Mouse (Mus musculus) heart, adult 2 months (tissue): Measurements from ENCODE around the gene Ms4a6b. TPM values are rescaled to one million over a fixed set of nuclear protein-coding genes. Genes with fewer than 3 reads are reported as not detected.
"Not testable (repeated sequence)": the region's sequence is repeated elsewhere in the genome, so short reads cannot be mapped to it uniquely, and the experiment has no call there.

Experiments used
- DNase-seq, 2 experiments: peaks; one replicate each; pipeline ENCODE4 v3.0.0; 2021
- H3K27ac ChIP-seq: fragments of 200-600 bp; 2 replicates; pipeline ENCODE4 v1.8.1; 2022
- H3K27me3 ChIP-seq: fragments of 200-500 bp; 2 replicates; pipeline ENCODE4 v1.6.1; 2012; ENCODE audit warnings: mild to moderate bottlenecking, low read length, inconsistent platforms, mixed read lengths; ENCODE audit not compliant: control insufficient read depth, insufficient read depth
- H3K36me3 ChIP-seq: fragments of 200-500 bp; 2 replicates; pipeline ENCODE4 v1.6.1; 2012; ENCODE audit warnings: low read length, inconsistent platforms; ENCODE audit not compliant: control insufficient read depth, insufficient read depth
- H3K4me1 ChIP-seq: fragments of 200-500 bp; 2 replicates; pipeline ENCODE4 v1.6.1; 2011; ENCODE audit warnings: low read length; ENCODE audit not compliant: control insufficient read depth, insufficient read depth
- H3K4me3 ChIP-seq: fragments of 200-600 bp; 2 replicates; pipeline ENCODE4 v1.8.1; 2022
- H3K79me2 ChIP-seq: fragments of 200-500 bp; replicated peaks from 2 replicates; pipeline ENCODE4 v1.6.1; 2012; ENCODE audit warnings: mild to moderate bottlenecking, inconsistent platforms, low read length, moderate library complexity, mixed read lengths; ENCODE audit not compliant: control insufficient read depth, insufficient read depth
- H3K9ac ChIP-seq: fragments of 200-500 bp; 2 replicates; pipeline ENCODE4 v1.6.1; 2012; ENCODE audit warnings: low read depth, mild to moderate bottlenecking, control low read depth, inconsistent platforms, low read length, mixed read lengths
- CTCF ChIP-seq: fragments of 200-600 bp; IDR thresholded peaks from 2 replicates; pipeline ENCODE4 v1.8.1; 2022; ENCODE audit warnings: antibody characterized with exemption, mild to moderate bottlenecking, moderate library complexity
- EP300 ChIP-seq: fragments of 200-500 bp; IDR thresholded peaks from 2 replicates; pipeline ENCODE4 v1.6.1; 2011; ENCODE audit warnings: low read depth, low read length, control low read depth; ENCODE audit not compliant: insufficient read depth
- POLR2A ChIP-seq: fragments of 200-500 bp; IDR thresholded peaks from 2 replicates; pipeline ENCODE4 v1.6.1; 2011; ENCODE audit warnings: mild to moderate bottlenecking, low read depth, low read length, control low read depth; ENCODE audit not compliant: insufficient read depth
- WGBS: fragments of 180-500 bp; shearing (Covaris S2); methylation state at CpG from one replicate; pipeline ENCODE4 v1.1.7; 2018; 5-methylcytosine and 5-hydroxymethylcytosine counted together
- intact Hi-C: fragments of 180-260 bp; cut with DNase I; formaldehyde crosslinking; loops from one replicate; pipeline ENCODE4 v1.15.1; 2025
- polyA plus RNA-seq: library from polyadenylated mRNA; depleted of rRNA; stranded (reverse); fragments of >200 nt; gene quantifications from 2 replicates; pipeline ENCODE4 v1.2.3, GENCODE M21; 2012
- total RNA-seq, 2 experiments: library from RNA; stranded (reverse); gene quantifications; 2 replicates each; pipeline ENCODE4 v1.2.3; 2021

The Ms4a6b gene
- total and polyA plus RNA-seq, 3 experiments, result 3.1 to 9.3 (median 5.1) TPM

DNA sequence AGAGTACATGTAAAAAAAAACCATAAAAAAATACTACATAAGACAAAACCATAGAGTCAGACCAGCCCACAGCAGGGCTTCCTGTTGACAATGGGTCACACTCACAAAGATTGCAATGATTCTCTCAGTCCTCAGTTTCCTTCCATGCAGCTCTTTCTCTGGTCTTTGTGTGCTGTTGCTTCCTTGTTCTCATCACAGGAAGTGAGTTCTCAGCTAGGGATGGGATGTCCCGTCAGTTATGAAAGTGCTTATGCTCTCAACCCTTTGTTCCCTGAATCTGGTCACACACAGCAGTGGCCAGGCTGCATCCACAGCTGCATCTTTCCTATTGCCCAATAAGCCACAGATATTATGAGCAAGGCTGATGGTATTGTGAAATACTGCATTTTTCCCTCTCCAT is 2.9 kb upstream of the Ms4a6b start:
- Histone ChIP-seq H3K4me1 (peaks cover 5% of the 10 kb centered on the region), H3K79me2 (no peaks in the 10 kb centered on the region), H3K9ac (no peak overlapping the region), H3K4me3 (no peak overlapping the region), H3K27me3 (no peaks in the 10 kb centered on the region), H3K27ac (peak overlapping the region; percentile 20; the same call in 1 of the 2 replicates), H3K36me3 (no peaks in the 10 kb centered on the region)
- intact Hi-C loops, result no loop called here
- 21% methylated on average over 1 of the region's 1 CpGs for WGBS
- DNase-seq, result no peak
- TF ChIP-seq EP300, result peak; percentile 72; the same call in 1 of the 2 replicates
- no peak for TF ChIP-seq CTCF
- TF ChIP-seq POLR2A, result 0 out of 2 replicates have a peak, but pooled peaks have one; percentile 36

DNA sequence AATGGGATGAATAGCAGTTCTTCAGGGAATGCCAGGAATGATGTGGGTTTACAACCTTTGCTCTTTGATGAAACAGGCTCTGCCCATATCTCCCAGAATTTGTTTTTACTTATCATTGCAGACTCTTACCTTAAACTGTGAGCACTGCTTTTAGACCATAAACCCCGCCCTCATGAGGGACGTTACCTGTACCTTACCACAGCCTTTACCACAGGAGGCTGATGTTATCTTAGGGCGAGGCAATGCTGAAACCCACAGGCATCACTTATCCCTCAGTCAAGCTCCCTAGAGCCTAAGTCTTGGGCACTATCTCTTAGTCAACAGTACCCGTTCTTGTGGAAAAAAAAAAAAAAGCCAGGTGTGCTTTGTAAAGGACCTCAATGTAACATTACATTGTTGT is 533 bp downstream of the Ms4a6b start:
- Histone ChIP-seq H3K4me1 (peaks cover 5% of the 10 kb centered on the region), H3K27ac (no peak overlapping the region), H3K27me3 (no peaks in the 10 kb centered on the region), H3K9ac (no peak overlapping the region), H3K4me3 (no peak overlapping the region), H3K79me2 (no peaks in the 10 kb centered on the region), H3K36me3 (no peaks in the 10 kb centered on the region)
- WGBS, result 57% methylated on average over 4 of the region's 4 CpGs
- no peak for DNase-seq
- intact Hi-C loops, result no loop called here
- TF ChIP-seq POLR2A, result no peak
- TF ChIP-seq CTCF, result no peak
- TF ChIP-seq EP300, result no peak

- H3K4me3 ChIP-seq, H3K36me3 ChIP-seq, H3K9ac ChIP-seq, H3K79me2 ChIP-seq, H3K27ac ChIP-seq, H3K27me3 ChIP-seq, intact Hi-C loops, H3K4me1 ChIP-seq: not testable (repeated sequence)
- peak in 1 of 2 experiments; percentile 51 for DNase-seq
- 3% methylated on average over 1 of the region's 1 CpGs for WGBS
Measured at GRCm38 (mm10) chr19:11517373-11517772, 1.1 kb downstream of the Ms4a6b start.

DNA sequence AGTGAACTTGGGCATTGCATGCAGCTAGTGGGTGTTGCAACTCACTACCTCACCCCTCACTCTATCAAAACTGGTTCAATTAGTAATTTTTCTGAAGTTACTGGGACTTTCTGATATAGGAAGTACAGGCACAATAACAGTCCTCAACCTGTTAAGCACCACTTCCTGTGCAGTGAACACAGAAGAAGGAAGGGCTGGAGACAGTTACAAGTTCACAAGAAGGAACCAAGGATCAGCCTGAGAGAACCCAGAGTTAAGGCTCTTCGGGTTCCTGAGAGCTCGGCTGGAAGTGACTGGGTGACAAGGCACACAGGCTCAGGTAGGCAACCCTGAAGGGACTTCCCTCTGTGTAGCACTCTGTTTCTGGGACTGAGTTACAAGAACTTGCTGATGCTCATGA is 2.0 kb downstream of the Ms4a6b start:
- H3K9ac ChIP-seq, result 0 out of 2 replicates have a peak overlapping the region, but pooled peaks have one; percentile 12
- intact Hi-C loops, DNase-seq, H3K27ac ChIP-seq, H3K4me3 ChIP-seq, H3K27me3 ChIP-seq, H3K79me2 ChIP-seq, H3K36me3 ChIP-seq, H3K4me1 ChIP-seq: not testable (repeated sequence)
- 70% methylated on average over 2 of the region's 2 CpGs for WGBS

DNA sequence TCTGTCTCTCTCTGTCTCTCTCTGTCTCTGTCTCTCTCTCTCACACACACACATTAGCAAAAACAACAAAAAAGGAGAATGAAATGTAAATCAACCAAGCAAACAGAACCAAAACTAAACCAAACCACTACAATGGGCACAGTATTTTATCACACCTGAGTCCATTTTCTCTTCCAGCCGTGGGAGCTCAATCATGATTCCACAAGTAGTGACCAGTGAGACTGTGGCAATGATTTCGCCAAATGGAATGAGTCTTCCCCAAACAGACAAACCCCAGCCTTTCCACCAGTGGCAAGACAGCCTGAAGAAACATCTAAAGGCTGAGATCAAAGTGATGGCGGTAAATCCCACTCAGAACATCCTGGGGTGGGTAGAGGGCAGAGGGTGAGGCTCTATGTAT is 3.8 kb downstream of the Ms4a6b start:
- TF ChIP-seq CTCF, result no peak
- no peak for TF ChIP-seq EP300
- TF ChIP-seq POLR2A, result no peak
- Histone ChIP-seq H3K4me3 (no peak overlapping the region), H3K27ac (no peak overlapping the region), H3K79me2 (no peaks in the 10 kb centered on the region), H3K4me1 (peaks cover 3% of the 10 kb centered on the region), H3K36me3 (no peaks in the 10 kb centered on the region; the same call in 1 of the 2 replicates), H3K9ac (no peak overlapping the region), H3K27me3 (no peaks in the 10 kb centered on the region)
- WGBS, result 82% methylated on average over 3 of the region's 3 CpGs
- intact Hi-C loops, result no loop called here
- no peak for DNase-seq

DNA sequence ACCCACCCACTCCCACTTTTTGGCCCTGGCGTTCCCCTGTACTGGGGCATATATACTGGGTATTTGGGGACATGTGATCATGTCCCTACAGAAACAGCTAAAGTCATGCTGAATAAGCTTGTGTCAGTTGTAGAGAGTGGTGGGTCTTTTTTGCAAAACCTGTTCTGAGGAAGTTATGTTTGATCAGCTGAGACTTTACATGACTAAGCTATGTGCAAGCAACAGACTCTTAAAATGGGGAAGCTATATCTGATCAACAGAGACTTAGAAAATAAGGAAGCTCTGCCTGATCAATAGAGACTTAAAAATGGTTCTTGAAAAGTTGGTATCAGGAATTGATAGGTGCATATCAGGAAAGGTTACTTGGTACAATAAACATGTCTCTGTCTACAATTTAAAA is 17.1 kb downstream of the Ms4a6b start:
- no peak for TF ChIP-seq EP300
- TF ChIP-seq CTCF, result no peak
- TF ChIP-seq POLR2A, result no peak
- WGBS, result 86% methylated on average over 1 of the region's 1 CpGs

GRCm38 (mm10) chr19:11533888-11534445 is 17.7 kb downstream of the Ms4a6b start:
- Histone ChIP-seq H3K4me1 (no peaks in the 10 kb centered on the region; the same call in 1 of the 2 replicates), H3K9ac (no peak overlapping the region), H3K79me2 (no peaks in the 10 kb centered on the region), H3K4me3 (no peak overlapping the region), H3K27ac (no peak overlapping the region), H3K36me3 (no peaks in the 10 kb centered on the region), H3K27me3 (no peaks in the 10 kb centered on the region)
- WGBS, result 40% methylated on average over 2 of the region's 2 CpGs
- TF ChIP-seq EP300, result no peak
- TF ChIP-seq POLR2A, result no peak
- TF ChIP-seq CTCF, result no peak
- peak; percentile 67 to 76 for DNase-seq
- intact Hi-C loops, result no loop called here

More for the DNA sequence above, 17.1 kb downstream of the Ms4a6b start:
- no peak overlapping the region for H3K9ac ChIP-seq
- no peaks in the 10 kb centered on the region for H3K36me3 ChIP-seq
- H3K4me1 ChIP-seq, result no peaks in the 10 kb centered on the region; the same call in 1 of the 2 replicates
- H3K79me2 ChIP-seq, result no peaks in the 10 kb centered on the region
- H3K4me3 ChIP-seq, result no peak overlapping the region
- H3K27me3 ChIP-seq, result no peaks in the 10 kb centered on the region
- no peak overlapping the region for H3K27ac ChIP-seq
- no peak for DNase-seq
- intact Hi-C loops, result no loop called here
